Mouse (Mus musculus) lung, adult 18-20 months (tissue): ENCODE measurements at regions not wholly inside any gene's neighbourhood (a gene's known extent, or its start where the extent isn't known, plus 50 kb on each side); places are given as distances from the start of the nearest gene placed in this dataset.
A peak's percentile ranks its signal among the peaks of the same experiment; 100 is the strongest.
"Not testable (repeated sequence)": the region's sequence is repeated elsewhere in the genome, so short reads cannot be mapped to it uniquely, and the experiment has no call there.

ENCODE experiments used
- DNase-seq, 2 experiments: peaks; one replicate each; pipeline ENCODE4 v3.0.0; 2022; ENCODE audit warnings: mixed read lengths in 2 of 2

DNA sequence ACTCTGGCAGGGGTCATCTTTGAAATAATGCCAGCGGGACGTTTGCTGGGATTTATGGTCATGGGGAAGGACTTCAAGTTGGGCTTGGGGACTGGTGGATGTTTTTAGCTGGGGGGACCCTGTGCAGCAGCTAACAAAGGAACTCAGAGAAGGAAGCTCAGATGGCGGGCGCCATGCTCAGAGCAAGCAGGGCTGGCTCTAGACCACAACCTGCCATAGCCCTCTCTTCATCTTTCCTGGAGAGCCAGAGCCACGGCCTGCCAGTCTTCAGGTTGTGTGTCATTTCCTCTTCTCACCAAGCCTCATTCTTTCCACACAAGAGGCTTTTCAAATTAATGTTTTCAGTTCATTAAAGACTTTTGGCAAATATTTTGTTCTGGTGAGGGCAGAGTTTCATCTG, 219.9 kb downstream of the Bcl11a start:
- no peak for DNase-seq

- DNase-seq = no peak
Measured at GRCm38 (mm10) chr11:24300351-24300750, 222.5 kb downstream of the Bcl11a start.

DNA sequence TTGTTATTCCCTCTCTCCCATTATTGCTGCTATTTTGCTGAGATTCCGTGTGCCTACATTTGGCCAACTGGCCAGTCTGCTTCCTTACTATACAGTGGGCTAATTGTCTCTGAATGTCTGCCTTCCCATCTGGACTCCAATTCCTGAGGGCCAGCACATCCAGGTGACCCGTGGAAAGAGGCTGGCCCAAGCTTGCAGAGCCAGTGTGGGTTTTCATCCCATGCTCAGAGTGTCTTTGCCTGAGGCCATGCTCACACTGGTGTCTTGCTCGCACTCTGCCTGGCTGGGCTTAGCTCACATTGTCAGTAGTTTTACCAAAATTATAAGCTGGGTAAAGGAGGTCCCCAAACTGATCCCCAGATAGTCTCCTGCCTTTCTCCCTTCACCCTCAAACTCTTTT, 223.3 kb downstream of the Bcl11a start:
- DNase-seq = no peak

DNA sequence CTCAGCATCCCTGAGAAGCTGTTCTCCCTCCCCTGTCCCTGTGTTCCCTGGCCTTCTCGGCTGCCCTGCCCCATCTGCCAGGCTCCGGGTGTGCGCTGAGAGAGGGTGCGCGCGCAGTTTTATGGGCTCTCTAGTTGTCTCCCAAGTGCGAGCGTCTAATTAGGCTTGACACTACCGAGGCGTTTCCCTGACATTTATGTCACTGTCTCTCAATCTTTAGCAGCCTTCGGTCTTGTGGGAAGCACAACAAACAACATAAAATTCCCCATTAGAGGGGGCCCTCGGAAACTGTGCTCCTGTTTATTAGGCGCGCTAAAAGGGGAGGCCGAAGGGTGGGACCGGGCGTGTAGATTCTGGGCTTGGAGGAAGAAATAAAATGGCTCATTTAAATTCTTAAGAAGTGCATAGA, 227.3 kb downstream of the Bcl11a start:
- no peak for DNase-seq

GRCm38 (mm10) chr11:24305691-24306090, 227.8 kb downstream of the Bcl11a start:
- peak in 1 of 2 experiments; percentile 7 for DNase-seq

DNA sequence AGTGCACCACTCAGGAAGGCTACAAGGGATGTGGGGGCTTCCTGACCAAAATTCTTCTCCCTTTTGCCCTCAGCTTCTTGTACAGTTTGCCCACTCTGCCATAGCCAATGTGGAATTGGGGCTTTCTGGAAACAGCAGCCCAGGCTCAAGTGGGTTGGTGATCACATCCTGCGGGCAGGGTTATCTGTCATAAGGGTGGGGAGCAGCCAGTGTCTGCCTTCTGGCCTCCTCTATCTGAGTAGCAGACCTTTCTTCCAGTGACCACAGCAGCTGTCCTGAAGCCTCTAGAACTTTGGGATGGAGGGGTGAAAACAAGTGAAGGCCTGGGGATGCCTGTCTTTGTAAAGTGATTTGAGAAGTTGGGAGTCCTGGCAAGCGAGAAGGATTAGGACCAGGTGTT, 228.2 kb downstream of the Bcl11a start:
- no peak for DNase-seq

- no peak for DNase-seq
Measured at GRCm38 (mm10) chr11:24307601-24308252, 229.9 kb downstream of the Bcl11a start.

GRCm38 (mm10) chr11:24308253-24308633, 230.4 kb downstream of the Bcl11a start:
- no peak for DNase-seq

- DNase-seq = no peak
Measured at GRCm38 (mm10) chr11:24314046-24314445, 236.2 kb downstream of the Bcl11a start.

GRCm38 (mm10) chr11:24315582-24315981, 237.7 kb downstream of the Bcl11a start:
- DNase-seq = no peak

GRCm38 (mm10) chr11:24316198-24316597, 238.3 kb downstream of the Bcl11a start:
- no peak for DNase-seq

DNA sequence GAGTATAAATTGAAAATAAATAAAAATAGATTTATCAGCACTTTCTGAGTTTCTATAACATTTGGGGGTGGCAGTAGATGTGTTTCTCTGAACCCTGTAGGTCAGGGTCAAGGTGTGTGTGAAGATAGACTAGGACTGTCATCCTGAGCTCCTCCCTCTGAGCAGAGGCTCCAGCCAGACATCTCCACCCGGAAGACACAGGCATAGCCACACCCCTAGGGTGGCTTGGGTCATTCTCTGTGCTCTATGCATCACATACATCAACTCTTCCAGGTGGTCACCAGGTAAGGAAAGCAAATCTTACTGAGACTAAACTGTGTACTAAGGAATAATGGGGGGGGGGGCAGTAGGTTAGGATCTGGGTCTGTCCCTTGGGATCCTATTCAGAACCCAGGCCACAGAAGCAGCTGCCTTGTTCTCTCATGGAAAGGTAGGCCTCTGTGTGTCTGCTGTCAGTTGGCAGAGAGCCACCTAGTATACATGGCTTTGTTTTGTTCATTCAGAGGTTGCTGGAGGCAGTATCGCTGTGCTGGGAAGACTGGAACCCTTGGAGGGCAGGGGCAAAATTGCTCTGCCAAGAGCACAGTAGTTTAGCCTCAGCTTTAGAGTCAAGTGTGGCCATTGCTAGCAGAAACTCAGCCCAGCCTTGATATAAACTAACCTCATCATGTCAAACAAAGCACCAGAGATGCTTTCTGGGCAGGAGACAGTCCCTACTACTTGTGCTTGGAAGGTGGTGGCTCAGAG, 240.3 kb downstream of the Bcl11a start:
- DNase-seq = no peak

GRCm38 (mm10) chr11:24319222-24319621, 241.4 kb downstream of the Bcl11a start:
- no peak for DNase-seq

DNA sequence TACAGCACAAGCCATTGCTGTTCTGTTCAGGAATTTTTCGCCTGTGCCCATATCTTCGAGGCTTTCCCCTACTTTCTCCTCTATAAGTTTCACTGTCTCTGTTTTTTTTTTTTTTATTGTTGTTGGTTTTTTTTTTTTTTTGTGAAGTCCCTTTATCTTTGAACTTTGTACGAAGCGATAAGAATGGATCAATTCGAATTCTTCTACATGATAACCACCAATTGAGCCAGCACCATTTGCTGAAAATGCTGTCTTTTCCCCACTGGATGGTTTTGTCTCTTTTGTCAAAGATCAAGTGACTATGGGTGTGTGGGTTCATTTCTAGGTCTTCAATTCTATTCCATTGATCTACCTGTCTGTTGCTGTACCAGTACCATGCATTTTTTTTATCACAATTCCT, 244.6 kb downstream of the Bcl11a start:
- not testable (repeated sequence) for DNase-seq

DNA sequence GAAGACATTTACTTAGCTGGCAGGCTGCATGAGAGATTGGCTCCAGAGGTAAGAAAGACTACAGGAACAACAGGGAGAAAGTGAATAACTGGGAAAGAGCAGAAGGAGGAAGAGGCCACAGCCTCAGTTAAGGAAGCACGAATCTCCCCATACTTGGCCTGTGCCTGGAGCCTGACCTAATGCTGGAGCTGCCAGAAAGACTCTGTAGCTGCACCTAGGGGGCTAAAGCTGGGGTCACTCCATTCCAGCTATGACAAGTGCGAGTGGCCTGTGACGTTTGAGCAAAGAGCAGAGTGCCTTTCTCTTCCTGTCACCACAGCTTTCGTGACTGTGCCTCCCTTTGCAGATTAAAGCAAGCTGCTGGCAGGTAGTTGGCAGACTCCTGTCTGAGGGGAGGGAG, 250.6 kb downstream of the Bcl11a start:
- DNase-seq = no peak

GRCm38 (mm10) chr11:24330366-24331124, 252.7 kb downstream of the Bcl11a start:
- no peak for DNase-seq

- no peak for DNase-seq
Measured at GRCm38 (mm10) chr11:24332241-24332640, 254.4 kb downstream of the Bcl11a start.

DNA sequence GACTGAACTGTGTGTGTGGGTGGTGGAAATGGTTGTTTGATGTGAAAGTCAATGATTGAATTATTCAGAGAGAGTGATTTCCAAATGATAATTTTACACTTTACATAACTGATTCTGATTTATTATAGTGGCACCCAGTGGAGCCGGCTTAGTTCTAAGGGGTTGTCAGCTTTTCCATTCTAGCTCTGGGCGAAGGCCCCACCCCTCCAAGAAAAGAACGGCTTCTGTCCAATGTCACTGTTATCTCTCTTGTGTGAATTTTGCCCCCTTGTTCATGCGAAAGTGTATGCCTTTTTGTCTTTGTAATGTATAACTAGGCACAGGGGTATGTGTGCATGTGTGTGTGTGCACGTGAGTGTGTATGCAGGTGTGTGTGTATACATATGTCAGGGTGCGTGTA, 255.3 kb downstream of the Bcl11a start:
- no peak for DNase-seq

GRCm38 (mm10) chr11:24335256-24335655, 257.4 kb downstream of the Bcl11a start:
- no peak for DNase-seq

- DNase-seq = no peak
Measured at GRCm38 (mm10) chr11:24338111-24338510, 260.3 kb downstream of the Bcl11a start.

GRCm38 (mm10) chr11:24339061-24339460, 261.2 kb downstream of the Bcl11a start:
- no peak for DNase-seq

GRCm38 (mm10) chr11:24340677-24341076, 262.8 kb downstream of the Bcl11a start:
- no peak for DNase-seq

DNA sequence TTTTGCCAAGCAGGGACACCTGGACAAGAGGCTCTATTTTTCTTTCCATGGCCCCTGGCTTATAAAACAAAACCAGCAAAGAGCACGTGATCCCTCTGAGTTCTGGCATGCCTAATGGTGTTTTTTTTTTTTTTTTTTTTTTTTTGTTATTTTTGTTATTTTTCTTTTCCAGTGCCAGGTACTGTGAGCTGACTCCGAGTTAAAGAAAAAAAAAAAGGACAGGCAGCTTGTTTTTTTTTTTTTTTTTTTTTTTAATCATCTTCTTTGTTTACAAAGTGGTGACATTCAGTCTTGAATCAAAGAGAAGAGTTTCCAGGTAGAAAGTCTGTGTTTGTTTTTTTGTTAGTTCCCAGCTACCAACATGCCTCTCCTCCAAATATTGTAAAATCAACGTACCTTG, 263.8 kb downstream of the Bcl11a start:
- no peak for DNase-seq

- no peak for DNase-seq
Measured at GRCm38 (mm10) chr11:24342176-24342575, 264.3 kb downstream of the Bcl11a start.
